Mouse (Mus musculus): ENCODE data around the gene C530008M17Rik.

DNA sequence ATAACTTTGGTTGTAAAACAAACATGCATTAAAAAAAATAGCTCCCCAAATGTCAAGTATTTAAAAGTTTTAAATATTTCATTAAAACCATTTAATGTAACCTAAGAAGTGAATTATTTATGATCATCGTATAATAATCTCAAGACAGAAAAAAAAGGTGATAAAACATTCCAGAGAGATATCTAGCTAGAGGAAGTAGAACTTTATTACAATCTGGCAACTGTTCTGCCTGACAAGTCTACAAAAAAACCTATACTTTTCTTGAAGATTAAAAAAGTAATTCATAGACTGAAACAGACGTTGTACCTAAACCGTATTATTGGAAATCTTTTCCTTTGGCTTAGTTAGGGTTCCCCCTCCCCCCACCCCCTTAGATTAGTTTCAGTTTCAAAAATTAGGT lies 50.8 kb downstream of the C530008M17Rik start:
- TF ChIP-seq EP300 (IDR thresholded peaks at IDR 0.05): no peak
- no peak for TF ChIP-seq CTCF (IDR thresholded peaks at IDR 0.05)

All from lung, postnatal 0 days (tissue).